Mouse (Mus musculus): ENCODE data around the gene N4bp3.

GRCm38 (mm10) chr11:51652889-51653418 is 2.3 kb upstream of the N4bp3 start:
- no peak for TF ChIP-seq CTCF (IDR thresholded peaks at IDR 0.05; ENCODE audit: borderline replicate concordance, insufficient read depth, low read depth, low read length)
- no peak for TF ChIP-seq POLR2A (IDR thresholded peaks at IDR 0.05; ENCODE audit: borderline replicate concordance, insufficient read depth, low read length)

All from cerebellum, adult 2 months (tissue).